Mouse (Mus musculus): Measurements from ENCODE around the gene Trpc7. TPM values are rescaled to one million over a fixed set of nuclear protein-coding genes. Genes with fewer than 3 reads are reported as not detected.

Trpc7 gene
- total and polyA plus RNA-seq, 2 experiments from 2014 or later = 3.5 to 8.2 TPM

- no peak overlapping the region for H3K27ac ChIP-seq (ENCODE audit: low read depth, low read length)
- no peak overlapping the region for H3K4me2 ChIP-seq (ENCODE audit: low read depth)
- H3K4me1 ChIP-seq (ENCODE audit: insufficient read depth) = no peaks in the 10 kb centered on the region
- H3K9ac ChIP-seq = no peak overlapping the region
- ATAC-seq (no peak), DNase-seq (no peak)
- TF ChIP-seq CTCF (IDR thresholded peaks at IDR 0.05; ENCODE audit: low read depth) = no peak
- no peaks in the 10 kb centered on the region for H3K27me3 ChIP-seq (ENCODE audit: insufficient read depth, low read length)
- no peaks in the 10 kb centered on the region for H3K9me3 ChIP-seq (ENCODE audit: low read length)
- no peak overlapping the region for H3K4me3 ChIP-seq (ENCODE audit: low read depth, low read length)
- H3K36me3 ChIP-seq (ENCODE audit: insufficient read depth) = peaks cover 35% of the 10 kb centered on the region
- 79% methylated on average over 7 of the region's 7 CpGs for WGBS
Measured at GRCm38 (mm10) chr13:56741691-56742090, 154.1 kb downstream of the Trpc7 start.

GRCm38 (mm10) chr13:56740496-56740895 lies 155.3 kb downstream of the Trpc7 start:
- TF ChIP-seq CTCF (IDR thresholded peaks at IDR 0.05; ENCODE audit: low read depth) = no peak
- WGBS = 83% methylated on average over 6 of the region's 6 CpGs
- DNase-seq = no peak
- Histone ChIP-seq H3K9me3 (ENCODE audit: low read length) (no peaks in the 10 kb centered on the region), H3K4me3 (ENCODE audit: low read depth, low read length) (no peak overlapping the region), H3K27ac (ENCODE audit: low read depth, low read length) (no peak overlapping the region), H3K9ac (no peak overlapping the region), H3K4me2 (ENCODE audit: low read depth) (no peak overlapping the region), H3K27me3 (ENCODE audit: insufficient read depth, low read length) (no peaks in the 10 kb centered on the region), H3K36me3 (ENCODE audit: insufficient read depth) (peaks cover 40% of the 10 kb centered on the region), H3K4me1 (ENCODE audit: insufficient read depth) (no peaks in the 10 kb centered on the region)
- ATAC-seq = no peak

- Histone ChIP-seq H3K27ac (ENCODE audit: low read depth, low read length) (no peak overlapping the region), H3K4me2 (ENCODE audit: low read depth) (no peak overlapping the region), H3K9me3 (ENCODE audit: low read length) (no peaks in the 10 kb centered on the region), H3K27me3 (ENCODE audit: insufficient read depth, low read length) (no peaks in the 10 kb centered on the region), H3K9ac (no peak overlapping the region), H3K36me3 (ENCODE audit: insufficient read depth) (peaks cover 44% of the 10 kb centered on the region), H3K4me3 (ENCODE audit: low read depth, low read length) (no peak overlapping the region), H3K4me1 (ENCODE audit: insufficient read depth) (no peaks in the 10 kb centered on the region)
- no peak for ATAC-seq
- TF ChIP-seq CTCF (IDR thresholded peaks at IDR 0.05; ENCODE audit: low read depth) = no peak
- no peak for DNase-seq
- 93% methylated on average over 5 of the region's 5 CpGs for WGBS
Measured at GRCm38 (mm10) chr13:56739556-56739955, 156.2 kb downstream of the Trpc7 start.

GRCm38 (mm10) chr13:56735212-56735875 lies 160.4 kb downstream of the Trpc7 start:
- no peak overlapping the region for H3K9ac ChIP-seq
- H3K4me2 ChIP-seq (ENCODE audit: low read depth) = no peak overlapping the region
- H3K4me3 ChIP-seq (ENCODE audit: low read depth, low read length) = no peak overlapping the region
- H3K9me3 ChIP-seq (ENCODE audit: low read length) = no peaks in the 10 kb centered on the region
- no peaks in the 10 kb centered on the region for H3K27me3 ChIP-seq (ENCODE audit: insufficient read depth, low read length)
- peak; percentile 74 for TF ChIP-seq CTCF (IDR thresholded peaks at IDR 0.05; ENCODE audit: low read depth)
- ATAC-seq (no peak), DNase-seq (peak; percentile 48)
- H3K27ac ChIP-seq (ENCODE audit: low read depth, low read length) = no peak overlapping the region
- 54% methylated on average over 6 of the region's 6 CpGs for WGBS
- peaks cover 49% of the 10 kb centered on the region for H3K36me3 ChIP-seq (ENCODE audit: insufficient read depth)
- H3K4me1 ChIP-seq (ENCODE audit: insufficient read depth) = no peaks in the 10 kb centered on the region

GRCm38 (mm10) chr13:56734617-56735016 lies 161.2 kb downstream of the Trpc7 start:
- no peak overlapping the region for H3K4me3 ChIP-seq (ENCODE audit: low read depth, low read length)
- no peaks in the 10 kb centered on the region for H3K9me3 ChIP-seq (ENCODE audit: low read length)
- H3K27me3 ChIP-seq (ENCODE audit: insufficient read depth, low read length) = no peaks in the 10 kb centered on the region
- no peak for TF ChIP-seq CTCF (IDR thresholded peaks at IDR 0.05; ENCODE audit: low read depth)
- WGBS = 92% methylated on average over 4 of the region's 4 CpGs
- H3K4me2 ChIP-seq (ENCODE audit: low read depth) = no peak overlapping the region
- H3K4me1 ChIP-seq (ENCODE audit: insufficient read depth) = no peaks in the 10 kb centered on the region
- H3K9ac ChIP-seq = no peak overlapping the region
- ATAC-seq (no peak), DNase-seq (no peak)
- H3K36me3 ChIP-seq (ENCODE audit: insufficient read depth) = peaks cover 44% of the 10 kb centered on the region
- no peak overlapping the region for H3K27ac ChIP-seq (ENCODE audit: low read depth, low read length)

GRCm38 (mm10) chr13:56729046-56729445 lies 166.7 kb downstream of the Trpc7 start:
- no peak for TF ChIP-seq CTCF (IDR thresholded peaks at IDR 0.05; ENCODE audit: low read depth)
- H3K27me3 ChIP-seq (ENCODE audit: insufficient read depth, low read length) = no peaks in the 10 kb centered on the region
- no peaks in the 10 kb centered on the region for H3K9me3 ChIP-seq (ENCODE audit: low read length)
- H3K9ac ChIP-seq = no peak overlapping the region
- ATAC-seq = no peak
- no peaks in the 10 kb centered on the region for H3K4me1 ChIP-seq (ENCODE audit: insufficient read depth)
- peaks cover 34% of the 10 kb centered on the region for H3K36me3 ChIP-seq (ENCODE audit: insufficient read depth)
- 94% methylated on average over 7 of the region's 7 CpGs for WGBS
- H3K27ac ChIP-seq (ENCODE audit: low read depth, low read length) = no peak overlapping the region
- H3K4me3 ChIP-seq (ENCODE audit: low read depth, low read length) = no peak overlapping the region
- DNase-seq = no peak
- no peak overlapping the region for H3K4me2 ChIP-seq (ENCODE audit: low read depth)

GRCm38 (mm10) chr13:56726551-56726950 lies 169.2 kb downstream of the Trpc7 start:
- Histone ChIP-seq H3K9me3 (ENCODE audit: low read length) (no peaks in the 10 kb centered on the region), H3K4me3 (ENCODE audit: low read depth, low read length) (no peak overlapping the region), H3K9ac (no peak overlapping the region; the same call in 1 of the 2 replicates), H3K27ac (ENCODE audit: low read depth, low read length) (no peak overlapping the region), H3K27me3 (ENCODE audit: insufficient read depth, low read length) (no peaks in the 10 kb centered on the region), H3K36me3 (ENCODE audit: insufficient read depth) (peaks cover 34% of the 10 kb centered on the region), H3K4me1 (ENCODE audit: insufficient read depth) (no peaks in the 10 kb centered on the region), H3K4me2 (ENCODE audit: low read depth) (no peak overlapping the region)
- no peak for TF ChIP-seq CTCF (IDR thresholded peaks at IDR 0.05; ENCODE audit: low read depth)
- DNase-seq (no peak), ATAC-seq (no peak)
- 80% methylated on average over 4 of the region's 4 CpGs for WGBS

Other genes starting within 250 kb of the Trpc7 start
- 45.2 and 54.6 TPM in 2 replicates for gene Smad5, start 193.0 kb downstream of the Trpc7 start, total RNA-seq (2014; rRNA removed)
- 15.7 and 17.1 TPM in 2 replicates for gene Smad5, start 193.0 kb downstream of the Trpc7 start, polyA plus RNA-seq (2015; fragmentation: Nextera tagmentation; extraction: Ambion mirVana)
- 8.8 and 9.8 TPM in 2 replicates for gene Gm45623, start 142.2 kb downstream of the Trpc7 start, total RNA-seq (2014; rRNA removed)
- 1.7 and 3.4 TPM in 2 replicates for gene Gm45623, start 142.2 kb downstream of the Trpc7 start, polyA plus RNA-seq (2015; fragmentation: Nextera tagmentation; extraction: Ambion mirVana)

Data from forebrain, postnatal 0 days (tissue).